Mouse (Mus musculus) G1E-ER4 (cell line): ENCODE data around the gene Anxa11. TPM values are rescaled to one million over a fixed set of nuclear protein-coding genes. Genes with fewer than 3 reads are reported as not detected.
"Not testable (repeated sequence)": the region's sequence is repeated elsewhere in the genome, so short reads cannot be mapped to it uniquely, and the experiment has no call there.

Experiments used
- GATA1 ChIP-seq: IDR thresholded peaks from one replicate; pipeline ENCODE4 v1.8.0; 2012; ENCODE audit warnings: low read length, inconsistent platforms
- polyA plus RNA-seq: library from polyadenylated mRNA; stranded (reverse); fragments of >175 nt; gene quantifications from 2 replicates; pipeline ENCODE4 v1.2.3, GENCODE M21; 2012

Anxa11 gene
- polyA plus RNA-seq, 1 experiment: 8.3 TPM

DNA sequence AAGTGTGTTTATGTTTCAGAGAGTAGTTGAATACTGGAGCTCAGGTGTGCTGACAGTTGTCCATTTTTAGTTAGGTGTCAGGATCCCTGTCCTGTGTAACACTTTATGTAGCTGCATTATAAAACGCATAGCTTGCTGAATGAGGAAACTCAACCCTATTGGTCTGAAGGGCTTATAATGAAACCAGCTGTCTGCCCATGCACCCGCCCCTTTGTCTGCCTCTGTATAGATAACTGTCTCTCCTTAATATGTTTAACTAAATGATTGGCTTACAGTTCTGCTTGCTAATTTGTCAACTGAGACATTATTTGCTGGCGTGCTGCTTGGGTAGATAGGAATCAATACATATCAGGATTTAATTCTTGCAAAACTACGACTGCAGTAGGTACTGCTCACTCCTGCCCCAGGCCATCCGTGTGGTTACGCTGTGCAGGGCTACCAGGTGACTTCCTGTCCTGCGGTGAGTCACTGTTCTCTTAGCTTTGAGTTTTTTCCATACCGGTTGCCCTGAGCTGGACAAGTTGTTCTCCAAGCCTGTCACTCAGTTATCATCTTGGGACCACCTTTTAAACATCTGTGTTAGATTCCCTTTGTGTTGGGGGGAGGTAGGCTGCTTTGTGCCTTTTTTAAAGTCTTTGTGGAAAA lies 13.4 kb downstream of the Anxa11 start:
- no peak for TF ChIP-seq GATA1

DNA sequence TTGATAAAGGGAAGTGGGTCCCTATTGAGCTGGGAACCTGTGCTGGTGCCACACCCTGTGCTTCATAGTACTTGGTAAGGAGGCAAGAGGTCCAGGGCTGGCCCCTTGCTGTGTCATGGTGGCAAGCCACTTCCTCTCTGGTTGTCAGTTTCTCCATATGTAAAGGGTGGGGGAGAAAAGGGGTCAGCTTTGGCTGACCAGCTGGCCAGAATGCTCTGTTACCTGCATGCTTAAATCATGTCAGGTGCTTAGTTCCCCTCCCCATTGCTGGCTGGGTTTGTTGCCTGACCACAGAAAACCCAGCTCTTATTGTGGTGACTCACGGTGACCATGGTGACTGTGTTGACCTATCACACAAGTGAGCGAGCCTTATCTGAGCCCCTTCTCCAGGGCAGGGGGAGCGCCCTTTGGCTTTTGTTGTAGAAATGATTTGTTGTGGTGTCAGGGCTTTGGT lies 15.2 kb downstream of the Anxa11 start:
- TF ChIP-seq GATA1: no peak

DNA sequence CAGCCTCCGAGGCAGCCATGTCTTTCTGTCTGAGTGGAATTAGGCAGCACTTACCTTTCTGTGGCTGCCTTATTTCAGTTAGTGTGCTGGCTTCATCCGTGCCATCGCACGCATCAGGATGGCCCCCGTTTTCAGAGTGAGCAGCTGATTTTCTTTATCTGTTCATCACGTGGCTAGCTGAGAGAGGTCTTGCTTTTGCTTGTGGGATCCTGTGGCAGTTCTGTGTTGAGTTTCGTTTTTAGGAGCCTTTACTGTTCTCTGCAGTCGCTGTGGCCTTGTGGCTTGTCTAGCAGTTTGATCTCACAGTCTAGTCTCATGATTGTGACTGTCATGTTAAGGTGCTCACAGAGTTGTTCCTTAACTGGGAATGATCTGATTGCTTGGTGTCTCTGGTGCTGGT lies 16.0 kb downstream of the Anxa11 start:
- TF ChIP-seq GATA1: no peak

DNA sequence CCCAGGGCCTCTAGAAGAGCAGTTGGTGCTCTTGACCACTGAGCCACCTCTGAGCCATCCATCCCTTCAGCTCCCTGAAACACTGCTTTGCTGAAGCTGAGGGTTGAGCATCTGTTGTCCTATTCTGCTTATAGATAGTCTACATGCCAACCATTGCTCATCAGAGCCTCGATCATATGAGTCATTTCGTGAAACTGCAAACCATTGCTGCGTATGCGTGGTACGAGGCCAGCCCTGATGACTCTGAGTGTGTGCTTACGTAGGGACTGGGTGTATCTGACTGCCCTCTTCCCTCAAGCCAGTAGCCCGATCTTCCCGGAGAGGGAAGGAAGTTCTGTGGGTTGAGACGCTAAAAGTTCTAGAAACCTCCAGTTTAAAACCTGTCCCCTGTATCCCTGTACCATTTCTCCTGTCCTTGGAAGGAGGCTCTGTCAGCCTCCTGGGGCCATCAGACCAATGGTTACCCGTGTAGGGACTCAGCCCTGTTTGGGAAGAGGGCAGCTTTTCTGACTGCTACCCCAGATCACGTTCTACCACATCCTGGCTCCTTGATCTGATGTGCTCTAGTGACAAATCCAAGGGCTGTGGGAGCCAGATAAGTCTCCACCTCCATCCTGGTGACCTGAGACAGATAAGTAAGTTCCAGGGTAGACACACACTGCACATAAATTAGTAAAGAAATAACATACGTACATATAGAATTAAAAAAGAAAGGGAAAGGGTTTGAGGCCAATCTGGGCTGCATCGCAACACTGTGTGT lies 20.0 kb downstream of the Anxa11 start:
- no peak for TF ChIP-seq GATA1

DNA sequence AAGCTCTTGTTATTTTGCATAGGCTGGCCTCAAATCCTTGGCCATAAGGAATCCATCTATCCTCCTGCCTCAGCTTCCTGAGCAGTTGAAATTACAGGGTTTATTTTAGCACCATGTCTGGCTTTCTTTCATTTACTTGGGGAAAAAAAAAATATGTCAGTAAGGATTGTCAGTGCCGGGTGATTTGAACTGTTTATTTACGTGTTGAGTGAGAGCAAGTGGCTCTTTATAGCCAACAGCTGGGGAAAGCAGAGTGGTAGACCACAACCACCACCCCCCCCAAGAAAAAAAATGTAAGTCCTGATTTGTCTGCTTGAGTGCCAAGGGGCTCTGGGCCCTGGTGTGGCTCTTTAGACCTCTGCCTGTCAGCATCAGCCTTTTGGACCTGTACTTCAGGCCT lies 21.8 kb downstream of the Anxa11 start:
- TF ChIP-seq GATA1: no peak

DNA sequence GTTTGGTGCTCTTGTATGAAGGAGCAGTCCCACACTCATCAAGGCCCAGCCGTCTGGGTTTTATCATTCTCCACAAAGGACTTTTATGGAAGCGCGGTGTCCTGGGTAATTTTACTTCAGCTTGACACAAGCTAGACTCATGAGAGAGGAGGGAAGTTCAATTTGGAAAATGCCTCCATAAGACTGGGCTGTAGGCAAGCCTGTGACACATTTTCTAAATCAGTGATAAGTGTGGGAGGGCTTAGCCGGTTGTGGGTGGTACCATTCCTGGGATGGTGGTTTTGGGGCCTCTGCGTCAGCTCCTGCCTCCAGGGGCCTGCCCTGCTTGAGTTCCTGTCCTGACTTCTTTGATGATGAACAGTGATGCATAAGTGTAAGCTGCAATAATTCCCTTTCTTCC lies 23.3 kb downstream of the Anxa11 start:
- TF ChIP-seq GATA1: no peak

DNA sequence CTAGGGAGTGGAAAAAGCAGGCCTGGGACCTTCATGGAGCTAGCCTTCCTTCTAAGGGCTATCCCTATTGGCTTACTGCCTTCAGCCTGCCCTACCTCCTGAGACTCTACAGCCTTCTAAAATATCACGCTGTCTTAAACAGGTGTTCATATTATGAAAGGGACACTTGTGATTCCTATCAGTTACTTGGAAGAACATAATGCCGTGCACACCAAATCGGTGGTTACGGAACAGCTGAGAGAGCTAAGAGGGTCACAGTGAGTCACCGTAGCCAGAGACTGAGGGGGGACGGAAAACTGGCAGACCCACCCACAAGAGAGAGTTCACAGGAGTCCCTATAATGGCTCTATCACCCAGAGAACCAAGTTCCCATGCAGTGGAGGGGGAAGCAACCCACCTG lies 24.4 kb downstream of the Anxa11 start:
- no peak for TF ChIP-seq GATA1

DNA sequence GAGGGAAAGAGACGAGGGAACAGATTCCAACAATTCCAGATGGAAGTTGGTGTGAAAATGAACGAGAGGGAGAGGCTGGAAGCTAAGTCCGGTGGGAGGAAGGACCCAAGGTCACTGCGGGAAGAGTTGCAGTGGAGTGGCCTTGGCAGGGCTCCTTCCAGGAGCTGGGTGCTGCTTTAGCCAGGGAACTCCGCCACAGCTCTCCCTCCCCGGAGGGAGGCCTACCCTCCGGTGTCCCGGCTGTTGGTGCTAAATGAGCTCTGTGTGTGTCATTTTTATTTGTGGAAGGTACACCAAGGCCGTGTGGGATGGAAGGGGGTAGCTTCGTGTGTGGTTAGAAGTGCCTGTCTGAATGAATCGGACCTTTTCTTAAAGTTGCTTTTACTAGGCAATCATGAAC lies 24.9 kb downstream of the Anxa11 start:
- no peak for TF ChIP-seq GATA1

DNA sequence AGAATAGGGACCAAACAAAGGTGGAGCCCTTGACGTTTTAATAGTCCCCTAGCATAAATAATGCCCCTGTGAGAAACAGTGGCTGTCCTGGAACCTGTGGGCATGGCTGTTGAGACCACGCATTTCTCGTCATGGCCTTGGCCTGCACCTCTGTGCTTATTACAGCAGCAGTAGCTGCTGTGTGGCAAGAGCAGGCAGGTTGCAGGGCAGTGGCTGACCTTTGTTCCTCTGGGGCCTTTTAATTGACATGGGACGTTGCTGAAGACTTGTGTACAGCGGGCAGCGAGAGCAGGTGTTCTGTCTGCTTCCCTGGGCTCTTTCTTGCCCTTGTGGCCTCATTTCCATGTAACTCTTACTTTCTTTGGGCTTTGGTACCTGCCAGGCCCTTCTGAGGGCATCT lies 25.9 kb downstream of the Anxa11 start:
- no peak for TF ChIP-seq GATA1

DNA sequence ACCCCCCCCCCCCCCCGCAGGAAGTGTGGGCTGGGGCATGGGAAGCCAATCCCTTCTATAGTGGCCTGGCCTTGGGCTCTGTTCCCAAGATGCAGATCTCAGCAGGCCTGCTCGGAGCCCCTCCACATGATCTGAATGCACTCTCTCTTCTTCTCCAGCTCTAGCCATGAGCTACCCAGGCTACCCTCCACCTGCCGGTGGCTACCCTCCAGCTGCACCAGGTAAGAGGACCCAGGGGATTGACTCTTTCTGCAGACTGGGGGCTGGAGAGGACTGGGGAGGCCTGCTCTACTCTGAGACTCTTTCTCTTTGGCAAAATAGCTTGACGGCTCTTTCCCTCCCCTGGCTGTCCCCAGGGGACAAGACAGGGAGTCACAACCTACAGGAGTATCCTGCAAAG lies 26.8 kb downstream of the Anxa11 start:
- no peak for TF ChIP-seq GATA1

DNA sequence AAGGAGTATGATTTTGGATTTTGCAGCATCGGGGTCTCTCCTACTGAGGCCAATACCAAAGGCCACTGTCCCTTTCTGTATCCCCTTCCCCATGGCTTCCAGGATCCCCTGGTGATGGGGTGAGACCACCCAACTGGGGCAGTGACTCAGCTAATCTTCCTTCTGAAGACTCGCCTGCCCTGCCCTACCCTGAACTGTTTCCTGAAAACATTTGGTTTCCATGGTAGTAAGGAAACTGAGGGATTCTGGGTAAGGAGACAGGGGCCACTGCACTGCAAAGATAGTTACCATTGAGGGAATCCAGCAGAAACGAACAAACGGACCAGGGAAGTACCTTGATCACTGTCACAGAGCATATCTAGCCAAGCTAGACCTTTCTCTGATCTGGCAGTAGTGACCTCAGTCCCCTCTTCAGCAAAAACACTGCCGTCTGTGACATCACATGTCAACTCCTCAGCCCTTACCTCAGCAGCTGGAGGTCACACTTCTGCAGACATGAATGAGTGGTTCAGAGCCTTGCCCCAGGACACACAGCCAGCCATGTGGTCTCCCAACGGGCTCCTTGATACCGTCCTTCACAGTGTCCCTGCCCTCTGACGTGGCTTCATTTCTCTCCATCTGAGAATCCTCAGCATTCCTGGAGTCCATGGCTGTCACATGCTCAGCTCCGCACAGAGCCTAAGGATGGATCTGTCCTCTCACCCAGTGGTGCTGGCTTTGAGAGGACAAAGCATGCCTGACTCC lies 27.4 kb downstream of the Anxa11 start:
- TF ChIP-seq GATA1: no peak

DNA sequence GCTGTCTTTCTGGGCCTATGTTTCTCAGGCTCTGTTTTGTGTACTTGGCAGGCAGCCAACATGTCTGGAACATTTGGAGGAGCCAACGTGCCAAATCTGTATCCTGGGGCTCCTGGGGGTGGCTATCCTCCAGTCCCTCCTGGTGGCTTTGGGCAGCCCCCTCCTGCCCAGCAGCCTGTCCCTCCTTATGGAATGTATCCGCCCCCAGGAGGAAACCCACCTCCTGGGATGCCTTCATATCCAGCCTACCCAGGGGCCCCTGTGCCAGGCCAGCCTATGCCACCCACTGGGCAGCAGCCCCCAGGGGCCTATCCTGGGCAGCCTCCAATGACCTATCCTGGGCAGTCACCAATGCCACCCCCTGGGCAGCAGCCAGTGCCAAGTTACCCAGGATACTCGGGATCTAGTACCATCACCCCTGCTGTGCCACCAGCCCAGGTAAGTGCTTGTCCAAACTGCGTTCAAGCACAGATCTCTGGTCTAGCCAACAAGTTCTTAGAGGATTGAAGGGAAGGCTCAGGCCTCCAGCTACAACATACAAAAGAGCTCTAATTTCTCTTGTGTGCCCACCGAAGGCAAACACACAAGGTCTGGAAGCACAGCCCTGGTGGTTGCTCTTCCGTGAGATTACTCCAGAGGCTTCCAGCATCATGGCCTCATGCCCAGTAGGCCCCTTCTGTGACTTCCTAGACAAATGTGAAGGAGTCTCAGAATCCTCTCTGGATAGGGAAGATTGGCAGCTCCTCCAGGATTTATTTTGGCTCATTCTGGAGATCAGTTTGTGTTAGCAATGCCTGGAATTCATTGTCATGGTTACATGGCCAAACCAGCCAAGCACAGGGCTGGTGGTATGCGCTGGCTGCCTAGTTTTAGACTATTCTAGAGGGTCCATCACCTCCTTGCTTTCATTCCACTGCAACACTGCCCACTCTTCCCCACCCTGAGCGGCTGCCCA lies 30.8 kb downstream of the Anxa11 start:
- no peak for TF ChIP-seq GATA1

DNA sequence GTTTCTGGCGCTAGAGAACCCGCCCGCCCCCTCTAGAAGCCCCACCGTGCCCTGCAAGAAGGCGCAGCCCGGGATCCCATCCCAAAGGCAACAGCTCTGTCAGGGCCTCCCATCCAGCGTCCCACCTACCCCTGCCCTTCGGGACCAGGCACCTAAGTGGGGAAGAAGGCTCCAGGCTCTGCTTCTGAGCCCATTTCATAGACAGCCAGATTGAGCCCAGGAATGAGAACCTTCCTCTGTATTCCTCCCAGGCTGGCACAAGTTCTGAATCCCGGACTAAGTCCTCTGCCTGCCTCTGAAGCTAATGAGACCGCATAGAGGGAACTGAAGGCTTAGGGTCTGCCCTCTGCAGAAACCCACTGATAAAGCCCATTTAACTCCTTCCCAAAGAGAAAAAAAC lies 61.0 kb downstream of the Anxa11 start, which contains the start of gene Plac9a:
Plac9a (minus strand) TSS at position 101 of the 400 bp plus-strand sequence.
- TF ChIP-seq GATA1: not testable (repeated sequence)

DNA sequence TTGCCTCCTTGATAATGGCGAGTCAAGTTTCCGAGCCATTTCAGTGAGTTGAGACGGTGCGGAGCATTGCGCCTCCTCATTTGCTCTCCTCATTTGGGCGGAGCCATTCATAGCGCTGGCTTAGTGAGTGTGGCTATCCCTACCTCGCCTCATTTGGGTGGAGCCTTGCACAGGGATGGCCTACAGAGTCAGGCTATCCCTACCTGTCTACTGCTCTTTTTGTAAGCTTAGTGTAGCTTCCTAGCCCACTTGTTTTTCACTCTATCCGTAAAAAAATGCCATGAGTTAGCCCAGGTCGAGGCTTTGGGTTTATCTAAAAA lies 85.6 kb downstream of the Anxa11 start, which contains the start of gene Tmem254a:
Tmem254a (minus strand) TSS at position 111 of the 320 bp plus-strand sequence.
- TF ChIP-seq GATA1: not testable (repeated sequence)

Other genes with a start within 250 kb of the Anxa11 start
- 70.2 and 79.2 TPM in 2 replicates for gene Ppif, start 148.0 kb upstream of the Anxa11 start, polyA plus RNA-seq
- gene Zcchc24, start 73.1 kb upstream of the Anxa11 start, polyA plus RNA-seq: not detected in 2 replicates
- gene Plac9a, start 60.9 kb downstream of the Anxa11 start, polyA plus RNA-seq: not detected in 2 replicates
- gene Tmem254a, start 85.5 kb downstream of the Anxa11 start, polyA plus RNA-seq: 0.12 and 1.6 TPM in 2 replicates
- not detected in 2 replicates for gene Cphx1, start 96.1 kb downstream of the Anxa11 start, polyA plus RNA-seq
- not detected in 2 replicates for gene Duxbl1, start 136.4 kb downstream of the Anxa11 start, polyA plus RNA-seq
- gene Gm9780, start 200.6 kb downstream of the Anxa11 start, polyA plus RNA-seq: not detected in 2 replicates
- 0.80 and 2.6 TPM in 2 replicates for gene Tmem254c, start 225.2 kb downstream of the Anxa11 start, polyA plus RNA-seq
- gene Cphx2, start 239.4 kb downstream of the Anxa11 start, polyA plus RNA-seq: not detected in 2 replicates
- gene Cphx3, start 240.1 kb downstream of the Anxa11 start, polyA plus RNA-seq: not detected in 2 replicates